Mouse (Mus musculus) forebrain, embryonic 16.5 days (tissue): Measurements from ENCODE around the gene Ipo9. TPM values are rescaled to one million over a fixed set of nuclear protein-coding genes. Genes with fewer than 3 reads are reported as not detected.

ENCODE experiments used
- ATAC-seq: fragments of 200-750 bp; cut with Nextera tagmentation; 2 replicates; pipeline ENCODE4 v1.8.0; 2017; ENCODE audit warnings: mild to moderate bottlenecking, moderate library complexity
- H3K27ac ChIP-seq: fragments of 300-500 bp; sonication (generic); 2 replicates; pipeline ENCODE4 v1.5.1; 2014; ENCODE audit warnings: low read length, control low read depth
- H3K27me3 ChIP-seq: fragments of 300-500 bp; sonication (generic); replicated peaks from 2 replicates; pipeline ENCODE4 v1.6.1; 2014; ENCODE audit warnings: low read length; ENCODE audit not compliant: control insufficient read depth, insufficient read depth
- H3K36me3 ChIP-seq: fragments of 300-500 bp; sonication (generic); 2 replicates; pipeline ENCODE4 v1.6.1; 2014; ENCODE audit not compliant: control insufficient read depth, insufficient read depth
- H3K4me1 ChIP-seq: fragments of 300-500 bp; sonication (generic); replicated peaks from 2 replicates; pipeline ENCODE4 v1.6.1; 2014; ENCODE audit warnings: low read length; ENCODE audit not compliant: control insufficient read depth, insufficient read depth
- H3K4me2 ChIP-seq: fragments of 300-500 bp; sonication (generic); 2 replicates; pipeline ENCODE4 v1.6.1; 2014; ENCODE audit warnings: mild to moderate bottlenecking, low read length, control low read depth
- H3K4me3 ChIP-seq: fragments of 300-500 bp; sonication (generic); replicated peaks from 2 replicates; pipeline ENCODE4 v1.5.1; 2014; ENCODE audit warnings: mild to moderate bottlenecking, low read length, control low read depth
- H3K9ac ChIP-seq: fragments of 300-500 bp; sonication (generic); replicated peaks from 2 replicates; pipeline ENCODE4 v1.6.1; 2014; ENCODE audit warnings: low read depth, low read length, control low read depth
- H3K9me3 ChIP-seq: fragments of 300-500 bp; sonication (generic); 2 replicates; pipeline ENCODE4 v1.6.1; 2016; ENCODE audit warnings: low read length; ENCODE audit not compliant: control insufficient read depth
- WGBS: fragments of 180-500 bp; shearing (Covaris S2); extraction: QIAGEN DNeasy Blood & Tissue Kit; methylation state at CpG from one replicate; pipeline ENCODE4 v1.1.7; 2014; 5-methylcytosine and 5-hydroxymethylcytosine counted together
- polyA plus RNA-seq: library from polyadenylated mRNA; unstranded; fragments of >200 nt; fragmentation: Nextera tagmentation; extraction: Ambion mirVana; gene quantifications from 2 replicates; pipeline ENCODE4 v1.2.1, GENCODE M21; 2015

Gene Ipo9
- polyA plus RNA-seq, 1 experiment from 2014 or later: 153 TPM

- H3K36me3 ChIP-seq: peaks cover 43% of the 10 kb centered on the region
- no peak overlapping the region for H3K9ac ChIP-seq
- H3K4me3 ChIP-seq: no peak overlapping the region
- ATAC-seq: no peak
- peak overlapping the region; percentile 3; the same call in 1 of the 2 replicates for H3K27ac ChIP-seq
- peaks cover 9% of the 10 kb centered on the region; the same call in 1 of the 2 replicates for H3K4me1 ChIP-seq
- 76% methylated on average over 8 of the region's 8 CpGs for WGBS
- no peak overlapping the region for H3K4me2 ChIP-seq
- no peaks in the 10 kb centered on the region for H3K27me3 ChIP-seq
- no peaks in the 10 kb centered on the region for H3K9me3 ChIP-seq
Measured at GRCm38 (mm10) chr1:135462736-135463135, 32.4 kb upstream of the Ipo9 start.

GRCm38 (mm10) chr1:135462304-135462703, 32.0 kb upstream of the Ipo9 start:
- Histone ChIP-seq H3K4me2 (no peak overlapping the region), H3K36me3 (peaks cover 44% of the 10 kb centered on the region), H3K9ac (no peak overlapping the region), H3K27me3 (no peaks in the 10 kb centered on the region), H3K4me3 (no peak overlapping the region), H3K9me3 (no peaks in the 10 kb centered on the region), H3K27ac (peak overlapping the region; percentile 3; the same call in 1 of the 2 replicates), H3K4me1 (peaks cover 9% of the 10 kb centered on the region; the same call in 1 of the 2 replicates)
- ATAC-seq: no peak
- 49% methylated on average over 4 of the region's 4 CpGs for WGBS

GRCm38 (mm10) chr1:135461097-135461730, 30.9 kb upstream of the Ipo9 start:
- WGBS: 78% methylated on average over 3 of the region's 3 CpGs
- Histone ChIP-seq H3K36me3 (peaks cover 48% of the 10 kb centered on the region), H3K27ac (no peak overlapping the region), H3K9me3 (no peaks in the 10 kb centered on the region), H3K27me3 (no peaks in the 10 kb centered on the region), H3K4me3 (no peak overlapping the region), H3K4me2 (no peak overlapping the region), H3K4me1 (peaks cover 9% of the 10 kb centered on the region; the same call in 1 of the 2 replicates), H3K9ac (no peak overlapping the region)
- ATAC-seq: peak; percentile 32

- 93% methylated on average over 16 of the region's 16 CpGs for WGBS
Measured at GRCm38 (mm10) chr1:135460521-135460920, 30.2 kb upstream of the Ipo9 start.

GRCm38 (mm10) chr1:135457860-135458259, 27.6 kb upstream of the Ipo9 start:
- Histone ChIP-seq H3K9ac (no peak overlapping the region), H3K4me1 (peaks cover 9% of the 10 kb centered on the region; the same call in 1 of the 2 replicates), H3K36me3 (peaks cover 59% of the 10 kb centered on the region), H3K9me3 (no peaks in the 10 kb centered on the region), H3K4me2 (no peak overlapping the region), H3K27me3 (no peaks in the 10 kb centered on the region), H3K27ac (no peak overlapping the region), H3K4me3 (no peak overlapping the region)
- ATAC-seq: no peak
- 90% methylated on average over 5 of the region's 5 CpGs for WGBS

More at GRCm38 (mm10) chr1:135460521-135460920, 30.2 kb upstream of the Ipo9 start:
- no peak overlapping the region for H3K9ac ChIP-seq
- peaks cover 9% of the 10 kb centered on the region; the same call in 1 of the 2 replicates for H3K4me1 ChIP-seq
- H3K27ac ChIP-seq: no peak overlapping the region
- H3K9me3 ChIP-seq: no peaks in the 10 kb centered on the region
- no peak for ATAC-seq
- H3K36me3 ChIP-seq: peaks cover 49% of the 10 kb centered on the region
- H3K4me2 ChIP-seq: no peak overlapping the region
- H3K4me3 ChIP-seq: no peak overlapping the region
- no peaks in the 10 kb centered on the region for H3K27me3 ChIP-seq

GRCm38 (mm10) chr1:135452259-135452658, 22.0 kb upstream of the Ipo9 start:
- 80% methylated on average over 10 of the region's 10 CpGs for WGBS
- Histone ChIP-seq H3K9ac (no peak overlapping the region), H3K9me3 (no peaks in the 10 kb centered on the region), H3K4me3 (no peak overlapping the region), H3K27me3 (no peaks in the 10 kb centered on the region), H3K27ac (no peak overlapping the region), H3K4me1 (no peaks in the 10 kb centered on the region), H3K36me3 (peaks cover 67% of the 10 kb centered on the region), H3K4me2 (no peak overlapping the region)
- 0 out of 2 replicates have a peak, but pooled peaks have one; percentile 28 for ATAC-seq

- Histone ChIP-seq H3K27ac (no peak overlapping the region), H3K4me1 (no peaks in the 10 kb centered on the region), H3K4me3 (no peak overlapping the region), H3K9me3 (no peaks in the 10 kb centered on the region), H3K27me3 (no peaks in the 10 kb centered on the region), H3K9ac (no peak overlapping the region), H3K4me2 (no peak overlapping the region), H3K36me3 (peaks cover 61% of the 10 kb centered on the region)
- no peak for ATAC-seq
- 94% methylated on average over 2 of the region's 2 CpGs for WGBS
Measured at GRCm38 (mm10) chr1:135451419-135451818, 21.1 kb upstream of the Ipo9 start.

GRCm38 (mm10) chr1:135449876-135450275, 19.6 kb upstream of the Ipo9 start:
- no peaks in the 10 kb centered on the region for H3K4me1 ChIP-seq
- peaks cover 54% of the 10 kb centered on the region for H3K36me3 ChIP-seq
- no peak overlapping the region for H3K9ac ChIP-seq
- H3K27ac ChIP-seq: no peak overlapping the region
- WGBS: 94% methylated on average over 8 of the region's 8 CpGs
- H3K4me3 ChIP-seq: no peak overlapping the region
- H3K4me2 ChIP-seq: no peak overlapping the region
- no peak for ATAC-seq
- H3K27me3 ChIP-seq: no peaks in the 10 kb centered on the region
- no peaks in the 10 kb centered on the region for H3K9me3 ChIP-seq

GRCm38 (mm10) chr1:135448940-135449339, 18.6 kb upstream of the Ipo9 start:
- H3K9me3 ChIP-seq: no peaks in the 10 kb centered on the region
- peaks cover 46% of the 10 kb centered on the region for H3K36me3 ChIP-seq
- no peak overlapping the region for H3K4me3 ChIP-seq
- H3K9ac ChIP-seq: no peak overlapping the region
- no peaks in the 10 kb centered on the region for H3K27me3 ChIP-seq
- no peak for ATAC-seq
- 97% methylated on average over 5 of the region's 5 CpGs for WGBS
- H3K4me1 ChIP-seq: no peaks in the 10 kb centered on the region
- no peak overlapping the region for H3K4me2 ChIP-seq
- no peak overlapping the region for H3K27ac ChIP-seq
